Mouse (Mus musculus): Measurements from ENCODE around the gene Xpo1. TPM values are rescaled to one million over a fixed set of nuclear protein-coding genes. Genes with fewer than 3 reads are reported as not detected.
A peak's percentile ranks its signal among the peaks of the same experiment; 100 is the strongest.

The Xpo1 gene
- total and polyA plus RNA-seq, 3 experiments: 140 to 295 (median 246) TPM

DNA sequence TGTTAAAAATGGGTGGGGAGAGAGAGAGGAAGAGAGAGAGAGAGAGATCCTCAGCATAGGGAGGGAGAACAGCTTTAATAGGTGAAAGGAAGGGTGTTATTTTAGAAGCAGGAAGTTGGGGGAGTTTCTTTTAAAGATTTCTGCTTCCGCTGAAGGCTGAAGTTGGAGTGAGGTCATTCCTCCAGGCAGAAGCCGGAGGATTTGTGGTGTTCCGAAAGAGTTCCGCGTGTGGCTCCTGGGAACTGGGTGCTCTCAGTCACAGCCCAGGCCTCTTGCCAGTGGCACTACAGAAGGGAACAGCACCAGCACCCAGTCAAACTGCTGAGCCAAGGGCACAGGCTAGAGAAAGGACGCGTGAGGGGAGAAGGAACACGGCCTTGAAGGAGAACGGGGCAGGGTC, 38.4 kb upstream of the Xpo1 start:
- no peaks in the 10 kb centered on the region for H3K79me2 ChIP-seq (replicated peaks; ENCODE audit: control insufficient read depth, extremely low read depth, insufficient read depth, poor library complexity, severe bottlenecking)
- in situ Hi-C loops (cut with MboI; ENCODE audit: low pct_ligation_motif_present, low pct_unique_long_range_greater_than_20kb, low sequenced_read_pairs): no loop called here
- H3K27ac ChIP-seq (ENCODE audit: insufficient read depth, low read depth): no peak overlapping the region
- no peak overlapping the region for H3K4me2 ChIP-seq (ENCODE audit: insufficient read depth, low read depth, poor library complexity, severe bottlenecking)
- TF ChIP-seq SMC3 (IDR thresholded peaks at IDR 0.05; ENCODE audit: low read depth, low read length) (no peak), ELF1 (IDR thresholded peaks at IDR 0.05; ENCODE audit: low read depth, low read length) (no peak), TBP (conservative IDR thresholded peaks at IDR 0.05; ENCODE audit: low read depth, low read length) (no peak), POLR2A (IDR thresholded peaks at IDR 0.05; ENCODE audit: low read depth, low read length) (no peak), USF2 (conservative IDR thresholded peaks at IDR 0.05; ENCODE audit: low read depth, low read length) (no peak), MEF2A (IDR thresholded peaks at IDR 0.05; ENCODE audit: borderline replicate concordance, low read depth, low read length) (no peak), ZMIZ1 (IDR thresholded peaks at IDR 0.05; ENCODE audit: low read depth, low read length) (no peak), POLR2AphosphoS2 (IDR thresholded peaks at IDR 0.05; ENCODE audit: low read depth, low read length) (no peak), PAX5 (IDR thresholded peaks at IDR 0.05; ENCODE audit: low read length) (no peak), CHD2 (IDR thresholded peaks at IDR 0.05; ENCODE audit: low read length) (no peak), MAFK (IDR thresholded peaks at IDR 0.05; ENCODE audit: insufficient replicate concordance, low read length) (no peak), RCOR1 (conservative IDR thresholded peaks at IDR 0.05; ENCODE audit: low read depth, low read length) (no peak)
- no peak for DNase-seq (ENCODE audit: extremely low read depth)
- no peaks in the 10 kb centered on the region for H3K36me3 ChIP-seq (replicated peaks in 1 of 2; ENCODE audit: control insufficient read depth in 1 of 2, insufficient read depth in 1 of 2, low read length in 1 of 2)
- no peaks in the 10 kb centered on the region for H3K4me1 ChIP-seq (ENCODE audit: control insufficient read depth in 1 of 2, insufficient read depth in 2 of 2)
- no peak overlapping the region for H3K9ac ChIP-seq (ENCODE audit: insufficient read depth, low read depth)
- H3K27me3 ChIP-seq (replicated peaks): no peaks in the 10 kb centered on the region
- H3K9me3 ChIP-seq (replicated peaks; ENCODE audit: low read length): no peaks in the 10 kb centered on the region
- dilution Hi-C loops (cut with MboI; ENCODE audit: extremely low pct_ligation_motif_present, extremely low pct_unique_long_range_greater_than_20kb, low sequenced_read_pairs): no loop called here
- no peak overlapping the region for H3K4me3 ChIP-seq (replicated peaks in 1 of 3; ENCODE audit: low read depth in 2 of 3, low read length in 2 of 3, poor library complexity in 1 of 3)

- Histone ChIP-seq H3K4me3 (replicated peaks in 1 of 3; ENCODE audit: low read depth in 2 of 3, low read length in 2 of 3, poor library complexity in 1 of 3) (no peak overlapping the region), H3K9ac (ENCODE audit: insufficient read depth, low read depth) (no peak overlapping the region), H3K36me3 (replicated peaks in 1 of 2; ENCODE audit: control insufficient read depth in 1 of 2, insufficient read depth in 1 of 2, low read length in 1 of 2) (no peaks in the 10 kb centered on the region), H3K4me1 (ENCODE audit: control insufficient read depth in 1 of 2, insufficient read depth in 2 of 2) (peaks cover 0 to 9% of the 10 kb centered on the region in 2 experiments; a peak in 2 of 4 replicates), H3K27ac (ENCODE audit: insufficient read depth, low read depth) (no peak overlapping the region), H3K79me2 (replicated peaks; ENCODE audit: control insufficient read depth, extremely low read depth, insufficient read depth, poor library complexity, severe bottlenecking) (no peaks in the 10 kb centered on the region), H3K4me2 (ENCODE audit: insufficient read depth, low read depth, poor library complexity, severe bottlenecking) (peak overlapping the region; percentile 51), H3K9me3 (replicated peaks; ENCODE audit: low read length) (no peaks in the 10 kb centered on the region), H3K27me3 (replicated peaks) (no peaks in the 10 kb centered on the region)
- TF ChIP-seq IRF4 (IDR thresholded peaks at IDR 0.05; ENCODE audit: low read depth, low read length) (peak; percentile 58; the same call in 1 of the 2 replicates), MAFK (IDR thresholded peaks at IDR 0.05; ENCODE audit: insufficient replicate concordance, low read length) (no peak)
- peak; percentile 29 for DNase-seq (ENCODE audit: extremely low read depth)
- in situ Hi-C loops (cut with MboI; ENCODE audit: low pct_ligation_motif_present, low pct_unique_long_range_greater_than_20kb, low sequenced_read_pairs) (no loop called here), dilution Hi-C loops (cut with MboI; ENCODE audit: extremely low pct_ligation_motif_present, extremely low pct_unique_long_range_greater_than_20kb, low sequenced_read_pairs) (no loop called here)
Measured at GRCm38 (mm10) chr11:23236015-23236414, 19.8 kb upstream of the Xpo1 start.

DNA sequence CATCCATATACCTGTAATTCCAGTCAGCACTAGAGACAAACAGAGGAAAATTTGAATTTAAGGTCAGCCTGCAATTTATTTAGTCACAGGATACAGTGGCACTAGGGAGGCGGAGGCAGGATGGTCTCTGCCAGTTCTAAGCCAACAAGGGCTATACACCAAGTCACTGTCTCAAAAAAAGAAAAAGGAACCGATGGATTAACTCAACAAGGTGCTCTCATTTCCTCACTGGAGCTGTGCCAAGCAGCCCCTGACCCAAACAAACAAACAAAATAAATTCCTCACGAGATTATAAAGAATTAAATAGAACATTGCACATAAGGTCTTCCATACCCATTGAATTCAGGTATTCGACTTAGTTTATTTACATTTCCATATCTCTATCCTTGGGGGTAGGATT, 1.9 kb upstream of the Xpo1 start:
- DNase-seq (ENCODE audit: extremely low read depth): no peak
- H3K9me3 ChIP-seq (replicated peaks; ENCODE audit: low read length): no peaks in the 10 kb centered on the region
- H3K36me3 ChIP-seq (replicated peaks in 1 of 2; ENCODE audit: control insufficient read depth in 1 of 2, insufficient read depth in 1 of 2, low read length in 1 of 2): no peaks in the 10 kb centered on the region
- dilution Hi-C loops (cut with MboI; ENCODE audit: extremely low pct_ligation_motif_present, extremely low pct_unique_long_range_greater_than_20kb, low sequenced_read_pairs): no loop called here
- peaks cover 29% of the 10 kb centered on the region for H3K79me2 ChIP-seq (replicated peaks; ENCODE audit: control insufficient read depth, extremely low read depth, insufficient read depth, poor library complexity, severe bottlenecking)
- no peak overlapping the region for H3K27ac ChIP-seq (ENCODE audit: insufficient read depth, low read depth)
- peaks cover 0 to 12% of the 10 kb centered on the region in 2 experiments; a peak in 2 of 4 replicates for H3K4me1 ChIP-seq (ENCODE audit: control insufficient read depth in 1 of 2, insufficient read depth in 2 of 2)
- no peaks in the 10 kb centered on the region for H3K27me3 ChIP-seq (replicated peaks)
- in situ Hi-C loops (cut with MboI; ENCODE audit: low pct_ligation_motif_present, low pct_unique_long_range_greater_than_20kb, low sequenced_read_pairs): no loop called here
- no peak overlapping the region for H3K4me3 ChIP-seq (replicated peaks in 1 of 3; ENCODE audit: low read depth in 2 of 3, low read length in 2 of 3, poor library complexity in 1 of 3)
- TF ChIP-seq ZMIZ1 (IDR thresholded peaks at IDR 0.05; ENCODE audit: low read depth, low read length) (no peak), SMC3 (IDR thresholded peaks at IDR 0.05; ENCODE audit: low read depth, low read length) (no peak), NELFE (IDR thresholded peaks at IDR 0.05; ENCODE audit: low read depth, low read length) (0 out of 2 replicates have a peak, but pooled peaks have one; percentile 20)
- H3K4me2 ChIP-seq (ENCODE audit: insufficient read depth, low read depth, poor library complexity, severe bottlenecking): no peak overlapping the region
- H3K9ac ChIP-seq (ENCODE audit: insufficient read depth, low read depth): no peak overlapping the region

Measured in CH12.LX (cell line).